Mouse (Mus musculus): ENCODE data around the gene Npb. TPM values are rescaled to one million over a fixed set of nuclear protein-coding genes. Genes with fewer than 3 reads are reported as not detected.

Gene Npb
- polyA plus RNA-seq, 1 experiment: 2.8 TPM

DNA sequence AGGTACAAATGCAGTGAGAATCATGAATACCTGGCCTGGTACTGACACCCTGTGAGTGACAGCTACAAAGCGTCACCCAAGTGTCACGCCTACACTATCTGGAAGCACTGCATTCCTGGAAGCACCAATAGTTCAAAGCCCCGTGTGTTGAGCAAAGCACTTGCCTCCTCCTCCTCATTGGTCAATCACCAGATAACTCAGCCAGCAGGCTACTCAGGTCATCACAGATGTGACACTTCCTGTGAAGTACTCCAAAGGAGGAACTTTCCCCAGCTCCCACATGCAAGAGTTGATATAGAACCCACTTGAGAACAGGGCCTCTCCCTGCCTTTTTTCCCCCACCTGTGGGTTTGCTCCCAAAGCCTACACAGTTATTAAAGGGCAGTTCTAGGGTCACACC lies 37.2 kb upstream of the Npb start:
- WGBS: 91% methylated on average over 3 of the region's 3 CpGs
- no peak for TF ChIP-seq POLR2A (IDR thresholded peaks at IDR 0.05; ENCODE audit: control insufficient read depth, extremely low read depth, insufficient read depth, low read length, poor library complexity)
- TF ChIP-seq CTCF (IDR thresholded peaks at IDR 0.05; ENCODE audit: borderline replicate concordance, control insufficient read depth, extremely low read depth, insufficient read depth, low read length, poor library complexity): no peak
- Histone ChIP-seq H3K4me3 (ENCODE audit: control insufficient read depth, insufficient read depth, low read length) (no peak overlapping the region), H3K4me1 (replicated peaks; ENCODE audit: control insufficient read depth, insufficient read depth, low read length) (peaks cover 7% of the 10 kb centered on the region), H3K27me3 (ENCODE audit: control insufficient read depth, insufficient read depth, low read length) (no peaks in the 10 kb centered on the region), H3K27ac (ENCODE audit: control insufficient read depth, insufficient read depth, low read length) (no peak overlapping the region), H3K36me3 (ENCODE audit: control insufficient read depth, insufficient read depth, low read length) (peaks cover 27% of the 10 kb centered on the region)
- no peak for DNase-seq

DNA sequence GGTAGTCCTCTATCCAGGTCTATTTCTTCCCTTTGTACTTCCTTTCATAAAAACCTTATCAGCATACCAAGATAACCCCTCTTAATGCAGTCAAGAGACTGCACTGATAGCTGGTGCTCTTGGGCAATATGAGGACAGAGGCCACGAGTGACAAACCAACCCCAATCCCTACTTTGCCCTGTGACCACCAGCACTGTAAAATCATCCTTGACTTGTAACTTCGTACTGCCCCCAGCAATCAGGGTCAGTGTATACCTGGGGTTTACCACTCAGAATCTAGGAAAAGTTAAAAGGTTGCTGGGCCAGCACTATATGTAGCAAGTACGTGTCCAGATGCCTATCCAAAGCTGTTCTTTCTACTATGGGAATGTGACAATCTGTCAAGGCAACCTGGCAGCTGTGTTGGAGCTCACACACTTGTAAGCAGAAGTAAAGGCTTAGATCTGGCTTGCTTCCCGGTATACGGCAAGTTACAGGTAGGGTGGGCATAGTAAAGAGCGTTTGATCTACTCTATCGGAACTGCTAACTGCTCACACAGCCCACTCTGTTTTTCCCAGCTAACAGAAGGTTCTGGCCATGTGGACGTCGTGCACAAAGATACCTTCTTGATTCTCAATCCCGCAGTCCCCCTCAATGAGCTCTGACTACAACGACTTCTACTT lies 36.4 kb upstream of the Npb start:
- Histone ChIP-seq H3K4me3 (ENCODE audit: control insufficient read depth, insufficient read depth, low read length) (peak overlapping the region; percentile 73), H3K27ac (ENCODE audit: control insufficient read depth, insufficient read depth, low read length) (no peak overlapping the region), H3K36me3 (ENCODE audit: control insufficient read depth, insufficient read depth, low read length) (peaks cover 20% of the 10 kb centered on the region), H3K27me3 (ENCODE audit: control insufficient read depth, insufficient read depth, low read length) (no peaks in the 10 kb centered on the region), H3K4me1 (replicated peaks; ENCODE audit: control insufficient read depth, insufficient read depth, low read length) (peaks cover 7% of the 10 kb centered on the region)
- WGBS: 8% methylated on average over 11 of the region's 11 CpGs
- no peak for DNase-seq
- TF ChIP-seq CTCF (IDR thresholded peaks at IDR 0.05; ENCODE audit: borderline replicate concordance, control insufficient read depth, extremely low read depth, insufficient read depth, low read length, poor library complexity) (no peak), POLR2A (IDR thresholded peaks at IDR 0.05; ENCODE audit: control insufficient read depth, extremely low read depth, insufficient read depth, low read length, poor library complexity) (no peak)

DNA sequence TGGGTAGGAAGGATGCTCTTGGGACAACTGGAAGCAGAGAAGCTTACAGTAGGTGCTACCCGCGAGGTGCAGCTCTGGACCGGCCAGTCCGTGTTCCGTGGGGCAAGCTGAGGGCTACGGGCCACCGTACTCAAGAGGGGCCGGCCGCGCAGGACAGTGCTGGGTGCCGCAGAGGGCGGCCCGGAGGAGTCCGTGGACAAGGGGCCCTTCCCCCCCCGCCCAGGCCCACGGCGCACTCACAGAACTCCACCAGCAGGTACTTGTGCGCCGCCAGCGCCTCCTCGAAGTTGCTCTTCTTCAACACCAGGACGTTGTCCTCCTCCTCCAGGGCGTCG lies 35.9 kb upstream of the Npb start:
- Histone ChIP-seq H3K4me1 (replicated peaks; ENCODE audit: control insufficient read depth, insufficient read depth, low read length) (peaks cover 7% of the 10 kb centered on the region), H3K27ac (ENCODE audit: control insufficient read depth, insufficient read depth, low read length) (no peak overlapping the region; the same call in 1 of the 2 replicates), H3K36me3 (ENCODE audit: control insufficient read depth, insufficient read depth, low read length) (peaks cover 15% of the 10 kb centered on the region), H3K4me3 (ENCODE audit: control insufficient read depth, insufficient read depth, low read length) (peak overlapping the region; percentile 73), H3K27me3 (ENCODE audit: control insufficient read depth, insufficient read depth, low read length) (no peaks in the 10 kb centered on the region)
- peak; percentile 19 for DNase-seq
- TF ChIP-seq POLR2A (IDR thresholded peaks at IDR 0.05; ENCODE audit: control insufficient read depth, extremely low read depth, insufficient read depth, low read length, poor library complexity) (no peak), CTCF (IDR thresholded peaks at IDR 0.05; ENCODE audit: borderline replicate concordance, control insufficient read depth, extremely low read depth, insufficient read depth, low read length, poor library complexity) (no peak)
- WGBS: 0% methylated on average over 24 of the region's 24 CpGs

DNA sequence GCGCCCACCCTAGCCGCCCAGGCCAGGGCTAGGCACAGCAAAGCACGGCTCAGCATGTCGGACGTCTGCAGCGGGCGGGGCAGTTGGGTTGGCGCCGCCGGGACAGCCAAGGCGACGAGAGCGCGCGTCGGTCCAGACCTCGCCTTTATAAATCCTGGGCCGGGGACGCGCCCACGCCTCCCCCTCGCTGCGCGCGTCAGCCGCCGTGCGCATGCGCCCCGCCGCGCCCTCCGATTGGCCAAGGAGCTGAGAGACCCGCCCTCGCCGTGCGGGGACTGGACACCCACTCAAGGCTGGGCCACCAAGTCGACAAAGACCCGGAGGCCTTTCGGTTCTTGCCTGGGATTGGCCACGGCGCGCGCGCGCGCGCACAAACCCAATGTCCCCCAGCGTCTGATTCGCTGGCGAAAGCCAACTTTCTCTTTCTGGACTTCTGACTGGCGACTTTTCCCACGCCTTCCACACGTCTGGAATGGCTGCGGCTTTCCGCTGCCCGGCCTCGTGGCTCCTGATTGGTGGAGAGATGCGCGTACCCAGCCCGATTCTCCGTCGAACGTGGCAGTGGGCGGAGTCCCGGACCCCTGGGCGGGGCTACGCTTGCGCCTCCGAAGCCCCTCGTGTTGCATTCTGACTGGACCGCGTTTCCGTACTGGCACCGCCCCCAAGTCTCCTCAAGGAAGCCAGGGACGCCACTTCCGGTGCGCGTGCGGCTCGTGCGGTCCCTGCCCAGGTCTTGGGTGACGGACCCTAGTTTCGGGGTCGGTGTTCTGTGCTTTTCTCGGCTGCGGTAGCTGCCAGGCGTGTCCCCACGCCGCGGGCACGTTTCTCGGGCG lies 35.3 kb upstream of the Npb start, which contains the start of gene P4hb:
P4hb (minus strand) TSS at position 502 of the 833 bp plus-strand sequence.
- Histone ChIP-seq H3K27ac (ENCODE audit: control insufficient read depth, insufficient read depth, low read length) (peak within 1 kb of the TSS; percentile 38), H3K36me3 (ENCODE audit: control insufficient read depth, insufficient read depth, low read length) (peaks cover 12% of the 10 kb centered on the region; the same call in 1 of the 2 replicates), H3K4me3 (ENCODE audit: control insufficient read depth, insufficient read depth, low read length) (peak within 1 kb of the TSS; percentile 73), H3K27me3 (ENCODE audit: control insufficient read depth, insufficient read depth, low read length) (no peaks in the 10 kb centered on the region), H3K4me1 (replicated peaks; ENCODE audit: control insufficient read depth, insufficient read depth, low read length) (peaks cover 7% of the 10 kb centered on the region)
- WGBS: under 1% methylated on average over 94 of the region's 94 CpGs
- TF ChIP-seq POLR2A (IDR thresholded peaks at IDR 0.05; ENCODE audit: control insufficient read depth, extremely low read depth, insufficient read depth, low read length, poor library complexity) (peak; percentile 65), CTCF (IDR thresholded peaks at IDR 0.05; ENCODE audit: borderline replicate concordance, control insufficient read depth, extremely low read depth, insufficient read depth, low read length, poor library complexity) (peak; percentile 58)
- peak; percentile 99 for DNase-seq

DNA sequence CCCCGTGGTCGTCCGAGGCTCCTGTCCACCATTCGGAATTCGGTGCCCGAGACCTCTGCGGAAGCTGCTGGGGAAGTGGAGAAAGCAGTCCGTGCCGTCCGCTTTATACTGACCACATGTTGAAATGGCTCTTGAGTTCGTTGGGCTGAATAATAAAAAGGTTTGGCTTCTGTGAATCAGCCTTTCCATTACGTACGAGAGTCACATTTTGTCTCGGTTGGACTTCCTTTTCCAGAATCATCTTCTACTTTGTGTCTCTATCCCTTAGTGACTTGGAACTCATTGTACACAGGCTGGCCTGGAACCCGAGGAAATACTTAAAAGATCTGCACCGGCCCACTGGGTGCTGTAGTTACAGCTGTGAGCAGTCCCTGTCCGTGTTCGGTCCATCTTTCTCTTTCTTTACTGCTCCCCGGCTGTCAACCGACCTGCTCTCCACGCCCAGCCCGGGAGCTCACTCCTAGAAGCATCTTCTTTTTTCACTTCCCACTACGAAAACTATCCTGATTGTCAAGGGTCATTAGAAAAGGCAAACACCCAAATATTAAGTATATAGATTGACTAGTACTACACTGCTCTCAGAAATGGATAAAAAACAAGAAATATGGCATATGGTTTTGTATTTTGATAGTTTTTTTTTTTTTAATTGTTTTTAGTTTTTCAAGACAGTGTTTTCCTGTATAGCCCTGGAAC lies 34.5 kb upstream of the Npb start:
- peak overlapping the region; percentile 73 for H3K4me3 ChIP-seq (ENCODE audit: control insufficient read depth, insufficient read depth, low read length)
- DNase-seq: no peak
- peaks cover 7% of the 10 kb centered on the region for H3K4me1 ChIP-seq (replicated peaks; ENCODE audit: control insufficient read depth, insufficient read depth, low read length)
- no peak for TF ChIP-seq POLR2A (IDR thresholded peaks at IDR 0.05; ENCODE audit: control insufficient read depth, extremely low read depth, insufficient read depth, low read length, poor library complexity)
- TF ChIP-seq CTCF (IDR thresholded peaks at IDR 0.05; ENCODE audit: borderline replicate concordance, control insufficient read depth, extremely low read depth, insufficient read depth, low read length, poor library complexity): no peak
- H3K36me3 ChIP-seq (ENCODE audit: control insufficient read depth, insufficient read depth, low read length): peaks cover 12% of the 10 kb centered on the region
- WGBS: under 1% methylated on average over 23 of the region's 23 CpGs
- H3K27me3 ChIP-seq (ENCODE audit: control insufficient read depth, insufficient read depth, low read length): no peaks in the 10 kb centered on the region
- H3K27ac ChIP-seq (ENCODE audit: control insufficient read depth, insufficient read depth, low read length): peak overlapping the region; percentile 38; the same call in 1 of the 2 replicates

DNA sequence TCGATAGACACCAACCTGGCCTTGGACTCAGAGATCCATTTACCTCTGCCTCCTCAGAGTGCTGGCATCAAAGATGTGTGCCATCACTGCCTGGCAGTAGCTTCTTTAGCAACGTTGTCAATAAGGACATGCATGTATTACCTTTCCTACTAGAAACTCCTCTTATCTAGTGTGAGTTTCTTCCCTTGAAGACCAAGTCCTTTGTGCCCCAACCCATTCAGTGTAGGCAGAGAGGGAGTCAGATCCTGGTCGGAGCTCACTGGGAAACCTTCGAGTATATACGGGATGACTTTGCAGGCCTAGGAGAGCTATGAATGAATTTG lies 34.0 kb upstream of the Npb start:
- no peak for TF ChIP-seq POLR2A (IDR thresholded peaks at IDR 0.05; ENCODE audit: control insufficient read depth, extremely low read depth, insufficient read depth, low read length, poor library complexity)
- no peak for TF ChIP-seq CTCF (IDR thresholded peaks at IDR 0.05; ENCODE audit: borderline replicate concordance, control insufficient read depth, extremely low read depth, insufficient read depth, low read length, poor library complexity)
- no peak overlapping the region for H3K4me3 ChIP-seq (ENCODE audit: control insufficient read depth, insufficient read depth, low read length)
- peaks cover 16% of the 10 kb centered on the region for H3K36me3 ChIP-seq (ENCODE audit: control insufficient read depth, insufficient read depth, low read length)
- H3K27ac ChIP-seq (ENCODE audit: control insufficient read depth, insufficient read depth, low read length): no peak overlapping the region
- no peak for DNase-seq
- no peaks in the 10 kb centered on the region for H3K27me3 ChIP-seq (ENCODE audit: control insufficient read depth, insufficient read depth, low read length)
- peaks cover 9% of the 10 kb centered on the region for H3K4me1 ChIP-seq (replicated peaks; ENCODE audit: control insufficient read depth, insufficient read depth, low read length)
- 59% methylated on average over 5 of the region's 5 CpGs for WGBS
